8 mouse cellular contexts compared by ENCODE assay signal in the genomic region with DNA sequence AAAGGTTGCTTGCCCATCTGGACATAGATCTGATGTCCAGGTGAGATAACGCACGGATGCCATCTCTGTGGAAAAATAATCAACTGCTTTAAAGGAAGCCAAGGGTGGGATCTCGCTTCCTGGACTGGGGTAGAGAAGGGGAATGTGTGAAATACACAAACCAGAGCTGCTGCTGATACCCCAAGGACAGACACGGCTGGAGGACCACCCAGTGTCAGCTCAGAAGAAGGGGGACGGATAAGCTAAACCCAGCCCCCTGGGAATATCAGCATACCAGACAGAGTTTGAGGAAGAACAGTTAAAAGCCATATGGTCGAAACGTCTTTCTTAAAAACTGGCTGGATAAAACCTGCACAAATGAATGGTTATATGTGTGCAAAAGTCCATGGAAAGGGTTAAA.
DNase-seq lines count a peak whose midpoint lies in the region; ATAC-seq and TF ChIP-seq lines count a peak whose summit lies in the region.

No protein-coding gene starts in this region.

- no peaks in the 10 kb centered on the region for H3K36me3 ChIP-seq in heart, embryonic 12.5 days
- no peaks in the 10 kb centered on the region for H3K36me3 ChIP-seq in intestine, embryonic 15.5 days
- no peaks in the 10 kb centered on the region for H3K36me3 ChIP-seq in stomach, postnatal 0 days (ENCODE audit: control insufficient read depth, insufficient read depth, low read length)

- no peak for DNase-seq in heart, adult 8-10 months (ENCODE audit: low spot score)
- DNase-seq in thymus, postnatal 14 days, result peak; percentile 24
- DNase-seq in thymus, postnatal 10 days (ENCODE audit: low spot score in 2 of 2), result no peak
- no peak for DNase-seq in stomach, postnatal 0 days (ENCODE audit: low spot score)
- no peak for DNase-seq in gastrocnemius, adult 8-10 months (ENCODE audit: low spot score in 2 of 2)
- DNase-seq in cerebellum, postnatal 4 days (ENCODE audit: low spot score in 2 of 2), result no peak

- 12% methylated on average over 7 of the region's 7 CpGs for WGBS in heart, embryonic 12.5 days
- WGBS in intestine, embryonic 15.5 days, result 42% methylated on average over 7 of the region's 7 CpGs
- 43% methylated on average over 7 of the region's 7 CpGs for WGBS in stomach, postnatal 0 days

- H3K4me2 ChIP-seq in heart, embryonic 12.5 days, result peak overlapping the region; percentile 56
- H3K4me2 ChIP-seq in intestine, embryonic 15.5 days (replicated peaks), result peak overlapping the region; percentile 39
- peak overlapping the region; percentile 28 for H3K4me2 ChIP-seq in stomach, postnatal 0 days (replicated peaks; ENCODE audit: low read depth)

- H3K27me3 ChIP-seq in heart, embryonic 12.5 days (replicated peaks), result no peaks in the 10 kb centered on the region
- no peaks in the 10 kb centered on the region for H3K27me3 ChIP-seq in intestine, embryonic 15.5 days (replicated peaks)
- no peaks in the 10 kb centered on the region for H3K27me3 ChIP-seq in stomach, postnatal 0 days (ENCODE audit: control insufficient read depth, insufficient read depth, low read length)

- no peak for TF ChIP-seq CTCF in stomach, postnatal 0 days (IDR thresholded peaks at IDR 0.05; ENCODE audit: low read depth)

- TF ChIP-seq EP300 in stomach, postnatal 0 days (optimal IDR thresholded peaks at IDR 0.05), result no peak

- H3K9ac ChIP-seq in heart, embryonic 12.5 days, result no peak overlapping the region
- H3K9ac ChIP-seq in intestine, embryonic 15.5 days, result no peak overlapping the region
- H3K9ac ChIP-seq in stomach, postnatal 0 days (ENCODE audit: low read length), result no peak overlapping the region

- peak; percentile 63; the same call in 1 of the 2 replicates for ATAC-seq in heart, embryonic 12.5 days (ENCODE audit: insufficient number of reproducible peaks, low FRiP score)
- ATAC-seq in intestine, embryonic 15.5 days, result peak; percentile 60; the same call in 1 of the 2 replicates
- ATAC-seq in stomach, postnatal 0 days (ENCODE audit: low FRiP score, low TSS enrichment), result no peak

- H3K4me1 ChIP-seq in heart, embryonic 12.5 days (replicated peaks), result peaks cover 37% of the 10 kb centered on the region
- H3K4me1 ChIP-seq in intestine, embryonic 15.5 days (replicated peaks), result peaks cover 19% of the 10 kb centered on the region
- H3K4me1 ChIP-seq in stomach, postnatal 0 days (replicated peaks; ENCODE audit: control insufficient read depth, insufficient read depth), result peaks cover 4% of the 10 kb centered on the region

- no peaks in the 10 kb centered on the region for H3K9me3 ChIP-seq in heart, embryonic 12.5 days (replicated peaks)
- H3K9me3 ChIP-seq in intestine, embryonic 15.5 days, result no peaks in the 10 kb centered on the region
- no peaks in the 10 kb centered on the region for H3K9me3 ChIP-seq in stomach, postnatal 0 days (ENCODE audit: control insufficient read depth, low read length)

- H3K4me3 ChIP-seq in heart, embryonic 12.5 days, result peak overlapping the region; percentile 18
- no peak overlapping the region for H3K4me3 ChIP-seq in intestine, embryonic 15.5 days (replicated peaks)
- peak overlapping the region; percentile 13; the same call in 1 of the 2 replicates for H3K4me3 ChIP-seq in stomach, postnatal 0 days (ENCODE audit: low read depth, low read length)

- peak overlapping the region; percentile 81 for H3K27ac ChIP-seq in heart, embryonic 12.5 days (ENCODE audit: poor library complexity, severe bottlenecking)
- peak overlapping the region; percentile 76 for H3K27ac ChIP-seq in intestine, embryonic 15.5 days
- H3K27ac ChIP-seq in stomach, postnatal 0 days (replicated peaks), result peak overlapping the region; percentile 74
